In the genomic region with DNA sequence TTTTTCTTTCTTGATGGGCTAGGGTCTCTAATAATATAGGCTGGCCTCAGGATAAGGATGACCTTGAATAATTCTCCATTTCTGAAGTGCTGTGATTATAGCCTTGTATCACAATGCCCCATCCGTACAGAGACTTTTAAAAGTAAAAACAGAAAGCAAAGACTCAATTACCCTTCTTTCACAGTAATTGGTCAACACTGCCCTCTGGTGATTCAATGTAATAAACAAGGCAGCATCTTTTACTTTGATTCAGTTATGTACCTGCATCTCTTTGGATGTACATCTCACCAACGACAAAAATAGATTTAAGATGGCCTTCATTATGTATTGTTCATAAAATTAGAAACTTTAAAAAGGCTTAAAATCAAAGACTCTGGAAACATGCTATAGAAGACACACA, we compare ENCODE assay signal across 9 mouse cellular contexts. TPM values are rescaled to one million over a fixed set of nuclear protein-coding genes. Genes with fewer than 3 reads are reported as not detected.
DNase-seq lines count a peak whose midpoint lies in the region; ATAC-seq and TF ChIP-seq lines count a peak whose summit lies in the region.
"Had no signal": no experiment of that assay in that cellular context is flagged by ENCODE, and none has a peak within 500 bp of the region (broad histone marks: within the 10 kb centered on the region; RNA-seq: fewer than 3 reads in every experiment).

No protein-coding gene starts in this region.

- H3K36me3 ChIP-seq in liver, embryonic 14.5 days (replicated peaks; ENCODE audit: control insufficient read depth, insufficient read depth, low read depth): no peaks in the 10 kb centered on the region
- H3K36me3 ChIP-seq in forebrain, embryonic 13.5 days (ENCODE audit: poor library complexity, severe bottlenecking): 0 out of 2 replicates have a peak, but pooled peaks cover 4% of the 10 kb centered on the region
- H3K36me3 ChIP-seq: liver, embryonic 15.5 days had no signal

- no peak overlapping the region for H3K4me2 ChIP-seq in liver, embryonic 14.5 days (ENCODE audit: low read depth)
- H3K4me2 ChIP-seq in forebrain, embryonic 13.5 days: no peak overlapping the region
- H3K4me2 ChIP-seq: liver, embryonic 15.5 days had no signal

- TF ChIP-seq CTCF in liver, embryonic 14.5 days (IDR thresholded peaks at IDR 0.05; ENCODE audit: low read depth): peak; percentile 41; the same call in 1 of the 2 replicates

- peaks cover 0 to 5% of the 10 kb centered on the region in 2 experiments; a peak in 1 of 4 replicates for H3K4me1 ChIP-seq in liver, embryonic 14.5 days (replicated peaks; ENCODE audit: control insufficient read depth in 2 of 2, insufficient read depth in 2 of 2, low read length in 1 of 2)
- peaks cover 23% of the 10 kb centered on the region for H3K4me1 ChIP-seq in forebrain, embryonic 13.5 days
- H3K4me1 ChIP-seq: liver, embryonic 15.5 days had no signal

- H3K9ac ChIP-seq in liver, embryonic 14.5 days (replicated peaks): no peak overlapping the region
- no peak overlapping the region for H3K9ac ChIP-seq in forebrain, embryonic 13.5 days
- H3K9ac ChIP-seq: liver, embryonic 15.5 days had no signal

- no peak overlapping the region for H3K4me3 ChIP-seq in liver, embryonic 14.5 days (ENCODE audit: insufficient read depth in 1 of 2, low read depth in 2 of 2, low read length in 2 of 2)
- H3K4me3 ChIP-seq in forebrain, embryonic 13.5 days: no peak overlapping the region
- H3K4me3 ChIP-seq: liver, embryonic 15.5 days had no signal

- H3K9me3 ChIP-seq in liver, embryonic 14.5 days (ENCODE audit: control insufficient read depth, low read length): no peaks in the 10 kb centered on the region
- no peaks in the 10 kb centered on the region for H3K9me3 ChIP-seq in forebrain, embryonic 13.5 days (replicated peaks)
- H3K9me3 ChIP-seq: liver, embryonic 15.5 days had no signal

- peak; percentile 24 for DNase-seq in heart, adult 11 months
- DNase-seq in heart, postnatal 4 days: no peak
- peak in 2 of 3 experiments; percentile 4 to 20 for DNase-seq in liver, embryonic 14.5 days (ENCODE audit: low read depth in 3 of 3, low spot score in 3 of 3)
- DNase-seq in liver (no peak), NIH3T3 (ENCODE audit: low read depth) (peak; percentile 74)
- no peak for DNase-seq in urinary bladder, postnatal 4 days (ENCODE audit: low spot score in 2 of 2)

- H3K27ac ChIP-seq in liver, embryonic 14.5 days: no peak overlapping the region
- H3K27ac ChIP-seq in forebrain, embryonic 13.5 days: no peak overlapping the region
- H3K27ac ChIP-seq: liver, embryonic 15.5 days had no signal

- H3K27me3 ChIP-seq in liver, embryonic 14.5 days (ENCODE audit: control insufficient read depth, insufficient read depth, low read length): no peaks in the 10 kb centered on the region
- peaks cover 2% of the 10 kb centered on the region; the same call in 1 of the 2 replicates for H3K27me3 ChIP-seq in forebrain, embryonic 13.5 days
- H3K27me3 ChIP-seq: liver, embryonic 15.5 days had no signal

- no peak for ATAC-seq in liver, embryonic 14.5 days (ENCODE audit: insufficient read depth)
- peak; percentile 79 for ATAC-seq in megakaryocyte progenitor cell, adult 5-6 weeks (replicated peaks; ENCODE audit: poor library complexity)
- no peak for ATAC-seq in forebrain, embryonic 13.5 days

- WGBS in liver, embryonic 14.5 days (ENCODE audit: insufficient replicate concordance): 37% methylated on average over 2 of the region's 2 CpGs
- WGBS in forebrain, embryonic 13.5 days: 24% methylated on average over 2 of the region's 2 CpGs

- TF ChIP-seq EP300 in liver, embryonic 14.5 days (IDR thresholded peaks at IDR 0.05; ENCODE audit: low read depth): no peak

RNA-seq across cellular contexts. Expression of a gene that starts 35.4 kb away (rescaled TPM):
- 1 to 10 TPM in 1 of 2 experiments, under 1 TPM in 1; 0.52 to 1.0 TPM for total RNA-seq in heart, postnatal 4 days (2021)
- 0.07 and 0.11 TPM in 2 replicates for polyA plus RNA-seq in liver, embryonic 14.5 days (2012; rRNA removed)
- 0.08 and 0.32 TPM in 2 replicates for polyA plus RNA-seq in liver, embryonic 14.5 days (2014; fragmentation: Nextera tagmentation; extraction: Ambion mirVana)
- total RNA-seq in megakaryocyte progenitor cell, adult 5-6 weeks (2015): not detected in 2 replicates
- not detected in 2 replicates for total RNA-seq in megakaryocyte progenitor cell, adult 5-6 weeks (2017)
- 1.5 and 2.6 TPM in 2 replicates for polyA plus RNA-seq in forebrain, embryonic 13.5 days (2015; fragmentation: Nextera tagmentation; extraction: Ambion mirVana)

RNA-seq across cellular contexts. Expression of a gene that starts 53.3 kb away (rescaled TPM):
- 10 to 100 TPM; 65.1 to 68.9 TPM for total RNA-seq in heart, postnatal 4 days (2021)
- 4.6 and 8.0 TPM in 2 replicates for polyA plus RNA-seq in liver, embryonic 14.5 days (2012; rRNA removed)
- polyA plus RNA-seq in liver, embryonic 14.5 days (2014; fragmentation: Nextera tagmentation; extraction: Ambion mirVana): 28.2 TPM in 2 replicates
- 199 and 210 TPM in 2 replicates for total RNA-seq in megakaryocyte progenitor cell, adult 5-6 weeks (2015)
- total RNA-seq in megakaryocyte progenitor cell, adult 5-6 weeks (2017): 128 and 138 TPM in 2 replicates
- polyA plus RNA-seq in forebrain, embryonic 13.5 days (2015; fragmentation: Nextera tagmentation; extraction: Ambion mirVana): 50.1 and 50.6 TPM in 2 replicates

Comparison
In these comparisons a context has a peak if more than half of its experiments do, and no peak if none do; other contexts are left out.
1. DNase-seq: peak in heart, adult 11 months (single experiment), liver, embryonic 14.5 days (2 of 3) and NIH3T3 (single experiment); none in heart, postnatal 4 days (single experiment), liver (single experiment) and urinary bladder, postnatal 4 days (0 of 2).